Mouse (Mus musculus): ENCODE measurements around the gene H2-Ab1.
"Not testable (repeated sequence)": the region's sequence is repeated elsewhere in the genome, so short reads cannot be mapped to it uniquely, and the experiment has no call there.

DNA sequence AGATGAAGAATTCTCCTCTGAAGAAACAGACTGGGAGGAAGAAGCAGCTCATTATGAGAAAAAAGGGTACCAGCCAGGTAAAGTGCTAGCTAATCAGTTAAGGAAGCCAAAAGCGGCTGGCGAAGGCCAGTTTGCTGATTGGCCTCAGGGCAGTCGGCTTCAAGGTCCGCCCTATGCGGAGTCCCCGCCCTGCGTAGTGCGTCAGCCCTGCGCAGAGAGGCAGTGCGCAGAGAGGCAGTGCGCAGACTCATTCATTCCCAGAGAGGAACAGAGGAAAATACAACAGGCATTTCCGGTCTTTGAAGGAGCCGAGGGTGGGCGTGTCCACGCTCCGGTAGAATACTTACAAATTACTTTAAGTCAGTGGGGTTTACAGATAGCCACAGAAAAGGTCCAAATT is 37.1 kb upstream of the H2-Ab1 start:
- TF ChIP-seq POLR2A (IDR thresholded peaks at IDR 0.05; ENCODE audit: borderline replicate concordance, low read depth, low read length); CTCF (IDR thresholded peaks at IDR 0.05; ENCODE audit: low read depth, low read length): not testable (repeated sequence)

Data from bone marrow macrophage, adult 2 months (primary cell).